Mouse (Mus musculus) kidney, postnatal 0 days (tissue): Measurements from ENCODE around the gene Maml3. TPM values are rescaled to one million over a fixed set of nuclear protein-coding genes. Genes with fewer than 3 reads are reported as not detected.

Experiments used
- ATAC-seq: fragments of 200-750 bp; cut with Nextera tagmentation; replicated peaks from 2 replicates; pipeline ENCODE4 v1.8.0; 2017; ENCODE audit warnings: low read depth, moderate number of reproducible peaks, moderate TSS enrichment, moderate library complexity; ENCODE audit not compliant: low FRiP score
- DNase-seq: peaks from one replicate; pipeline ENCODE4 v3.0.0-alpha.2; 2016; ENCODE audit warnings: low spot score
- H3K27ac ChIP-seq: fragments of 300-500 bp; sonication (generic); 2 replicates; pipeline ENCODE4 v1.5.1; 2014; ENCODE audit warnings: mild to moderate bottlenecking
- H3K27me3 ChIP-seq: fragments of 300-500 bp; sonication (generic); 2 replicates; pipeline ENCODE4 v1.6.1; 2014; ENCODE audit warnings: low read length, mixed read lengths; ENCODE audit not compliant: insufficient read depth
- H3K36me3 ChIP-seq: fragments of 300-500 bp; sonication (generic); 2 replicates; pipeline ENCODE4 v1.6.1; 2014; ENCODE audit warnings: low read length, mixed read lengths; ENCODE audit not compliant: insufficient read depth
- H3K4me1 ChIP-seq: fragments of 300-500 bp; sonication (generic); replicated peaks from 2 replicates; pipeline ENCODE4 v1.6.1; 2014; ENCODE audit warnings: antibody characterized with exemption, low read length, mixed read lengths; ENCODE audit not compliant: insufficient read depth
- H3K4me2 ChIP-seq: fragments of 300-500 bp; sonication (generic); 2 replicates; pipeline ENCODE4 v1.6.1; 2014; ENCODE audit warnings: mild to moderate bottlenecking, low read length, moderate library complexity, mixed read lengths
- H3K4me3 ChIP-seq: fragments of 300-500 bp; sonication (generic); replicated peaks from 2 replicates; pipeline ENCODE4 v1.5.1; 2014; ENCODE audit warnings: low read depth, low read length
- H3K9ac ChIP-seq: fragments of 300-500 bp; sonication (generic); 2 replicates; pipeline ENCODE4 v1.6.1; 2014; ENCODE audit warnings: low read depth, low read length
- H3K9me3 ChIP-seq: fragments of 300-500 bp; sonication (generic); replicated peaks from 2 replicates; pipeline ENCODE4 v1.6.1; 2016; ENCODE audit warnings: low read length, inconsistent platforms, mixed read lengths
- CTCF ChIP-seq: IDR thresholded peaks from 2 replicates; pipeline ENCODE4 v1.5.1; 2016; ENCODE audit warnings: antibody characterized with exemption, low read depth, mild to moderate bottlenecking, moderate library complexity
- WGBS: fragments of 180-500 bp; shearing (Covaris S2); extraction: QIAGEN DNeasy Blood & Tissue Kit; methylation state at CpG from one replicate; pipeline ENCODE4 v1.1.7; 2014; 5-methylcytosine and 5-hydroxymethylcytosine counted together
- polyA plus RNA-seq: library from polyadenylated mRNA; unstranded; fragments of >200 nt; fragmentation: Nextera tagmentation; extraction: Ambion mirVana; gene quantifications from 2 replicates; pipeline ENCODE4 v1.2.1, GENCODE M21; 2015

Gene Maml3
- polyA plus RNA-seq, 1 experiment from 2014 or later, result 5.4 TPM

GRCm38 (mm10) chr3:51686316-51686715, 418.6 kb downstream of the Maml3 start:
- Histone ChIP-seq H3K9ac (no peak overlapping the region), H3K36me3 (peaks cover 15% of the 10 kb centered on the region), H3K27ac (no peak overlapping the region), H3K27me3 (no peaks in the 10 kb centered on the region), H3K4me2 (no peak overlapping the region), H3K4me1 (no peaks in the 10 kb centered on the region), H3K9me3 (no peaks in the 10 kb centered on the region), H3K4me3 (no peak overlapping the region)
- WGBS, result 81% methylated on average over 6 of the region's 6 CpGs
- TF ChIP-seq CTCF, result no peak
- DNase-seq (no peak), ATAC-seq (no peak)

GRCm38 (mm10) chr3:51685539-51685938, 419.3 kb downstream of the Maml3 start:
- H3K27me3 ChIP-seq, result no peaks in the 10 kb centered on the region
- no peak for TF ChIP-seq CTCF
- 94% methylated on average over 6 of the region's 6 CpGs for WGBS
- no peak for DNase-seq
- ATAC-seq, result no peak
- no peaks in the 10 kb centered on the region for H3K4me1 ChIP-seq
- peaks cover 13% of the 10 kb centered on the region for H3K36me3 ChIP-seq
- no peak overlapping the region for H3K27ac ChIP-seq
- H3K9me3 ChIP-seq, result no peaks in the 10 kb centered on the region
- no peak overlapping the region for H3K4me2 ChIP-seq
- H3K4me3 ChIP-seq, result no peak overlapping the region
- H3K9ac ChIP-seq, result no peak overlapping the region

- no peaks in the 10 kb centered on the region for H3K36me3 ChIP-seq
- no peak overlapping the region for H3K9ac ChIP-seq
- ATAC-seq, result no peak
These were observed 429.9 kb downstream of the Maml3 start for GRCm38 (mm10) chr3:51674963-51675362.

GRCm38 (mm10) chr3:51673408-51674086, 431.3 kb downstream of the Maml3 start:
- H3K9me3 ChIP-seq, result no peaks in the 10 kb centered on the region
- peak; percentile 76 for TF ChIP-seq CTCF
- H3K9ac ChIP-seq, result no peak overlapping the region
- H3K27ac ChIP-seq, result no peak overlapping the region
- H3K4me1 ChIP-seq, result no peaks in the 10 kb centered on the region
- peak; percentile 69 for ATAC-seq
- no peak overlapping the region for H3K4me2 ChIP-seq
- H3K4me3 ChIP-seq, result no peak overlapping the region
- WGBS, result 63% methylated on average over 21 of the region's 21 CpGs
- no peaks in the 10 kb centered on the region for H3K36me3 ChIP-seq
- H3K27me3 ChIP-seq, result no peaks in the 10 kb centered on the region
- DNase-seq, result peak; percentile 88

More at GRCm38 (mm10) chr3:51674963-51675362, 429.9 kb downstream of the Maml3 start:
- no peak for DNase-seq
- 89% methylated on average over 3 of the region's 3 CpGs for WGBS
- no peak overlapping the region for H3K4me3 ChIP-seq
- H3K4me2 ChIP-seq, result no peak overlapping the region
- H3K27me3 ChIP-seq, result no peaks in the 10 kb centered on the region
- TF ChIP-seq CTCF, result no peak
- no peaks in the 10 kb centered on the region for H3K9me3 ChIP-seq
- no peak overlapping the region for H3K27ac ChIP-seq
- no peaks in the 10 kb centered on the region for H3K4me1 ChIP-seq

- WGBS, result 70% methylated on average over 4 of the region's 4 CpGs
- Histone ChIP-seq H3K27ac (no peak overlapping the region), H3K27me3 (no peaks in the 10 kb centered on the region), H3K4me1 (no peaks in the 10 kb centered on the region), H3K9me3 (no peaks in the 10 kb centered on the region), H3K9ac (no peak overlapping the region), H3K4me3 (no peak overlapping the region), H3K36me3 (no peaks in the 10 kb centered on the region), H3K4me2 (no peak overlapping the region)
- ATAC-seq (no peak), DNase-seq (no peak)
- no peak for TF ChIP-seq CTCF
These were observed 432.2 kb downstream of the Maml3 start for GRCm38 (mm10) chr3:51672631-51673030.

- Histone ChIP-seq H3K4me3 (no peak overlapping the region), H3K27ac (no peak overlapping the region), H3K9ac (no peak overlapping the region), H3K27me3 (no peaks in the 10 kb centered on the region), H3K4me1 (no peaks in the 10 kb centered on the region), H3K36me3 (no peaks in the 10 kb centered on the region), H3K9me3 (no peaks in the 10 kb centered on the region), H3K4me2 (no peak overlapping the region)
- ATAC-seq (no peak), DNase-seq (no peak)
- no peak for TF ChIP-seq CTCF
- WGBS, result 100% methylated on average over 1 of the region's 1 CpGs
These were observed 433.8 kb downstream of the Maml3 start for GRCm38 (mm10) chr3:51671071-51671469.
